Mouse (Mus musculus) embryonic stem cell, embryonic (primary cell): ENCODE data around the gene Cyp2a5.
"Not testable (repeated sequence)": the region's sequence is repeated elsewhere in the genome, so short reads cannot be mapped to it uniquely, and the experiment has no call there.

Source experiments
- CTCF ChIA-PET, 4 experiments: fragments of 300-600 bp in 2 of 4; fragments of 350-600 bp in 2 of 4; sonication (Branson Sonifier 250); formaldehyde crosslinking; loops; one replicate each; lab custom pipeline; 2022; ENCODE audit warnings: inconsistent platforms in 2 of 4; lab: Charles Lee
- POLR2A ChIA-PET, 4 experiments: fragments of 300-600 bp in 2 of 4; fragments of 350-600 bp in 2 of 4; sonication (Branson Sonifier 250); formaldehyde crosslinking; loops; one replicate each; lab custom pipeline; 2022; ENCODE audit warnings: antibody characterized with exemption in 4 of 4, inconsistent platforms in 1 of 4; lab: Charles Lee

The Cyp2a5 gene

DNA sequence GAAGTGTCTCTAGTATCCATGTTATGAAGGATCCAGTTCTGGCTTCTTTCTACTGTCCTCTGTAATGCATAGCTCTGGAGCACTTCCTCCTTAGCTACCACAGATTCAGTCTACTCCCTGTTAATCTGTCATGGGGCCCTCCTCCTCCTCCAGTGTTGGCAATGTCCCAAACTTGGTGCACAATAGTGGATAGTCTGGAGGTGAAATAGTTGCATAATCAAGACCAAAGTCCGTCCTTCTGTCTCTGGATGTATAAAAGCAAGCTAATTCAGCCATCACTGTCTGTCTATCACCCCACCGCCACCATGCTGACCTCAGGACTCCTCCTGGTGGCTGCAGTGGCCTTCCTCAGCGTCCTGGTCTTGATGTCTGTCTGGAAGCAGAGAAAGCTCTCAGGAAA lies at the start of gene Cyp2a5:
TSS of gene Cyp2a5 (plus strand) at position 247 of the 400 bp plus-strand sequence.
- CTCF ChIA-PET, POLR2A ChIA-PET: not testable (repeated sequence)

DNA sequence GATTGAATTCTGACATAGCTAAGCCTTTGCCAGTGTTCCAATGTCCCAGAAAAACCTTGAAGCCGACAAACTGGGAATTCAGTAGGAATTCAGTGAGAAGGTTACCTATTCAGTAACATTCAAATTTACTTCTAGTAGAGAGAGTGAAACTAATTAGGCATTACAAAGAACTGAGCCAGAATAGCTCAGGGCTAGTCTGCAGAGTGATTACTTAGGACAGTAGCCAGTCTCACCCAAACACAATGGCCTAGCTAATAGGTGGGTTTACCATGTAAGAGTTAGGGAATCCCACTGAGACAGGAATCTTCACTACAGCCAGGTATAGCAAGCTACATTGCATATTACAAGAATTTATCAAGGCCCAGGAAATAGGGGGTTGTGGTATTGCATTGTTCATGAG lies 49.1 kb upstream of the Cyp2a5 start:
- POLR2A ChIA-PET: not testable (repeated sequence)
- CTCF ChIA-PET: interaction anchor here in 1 of 4 experiments (0.6 kb wide), 1 partner anchor 473 kb away, joined by 4 read pairs; no protein-coding TSS in a partner anchor

DNA sequence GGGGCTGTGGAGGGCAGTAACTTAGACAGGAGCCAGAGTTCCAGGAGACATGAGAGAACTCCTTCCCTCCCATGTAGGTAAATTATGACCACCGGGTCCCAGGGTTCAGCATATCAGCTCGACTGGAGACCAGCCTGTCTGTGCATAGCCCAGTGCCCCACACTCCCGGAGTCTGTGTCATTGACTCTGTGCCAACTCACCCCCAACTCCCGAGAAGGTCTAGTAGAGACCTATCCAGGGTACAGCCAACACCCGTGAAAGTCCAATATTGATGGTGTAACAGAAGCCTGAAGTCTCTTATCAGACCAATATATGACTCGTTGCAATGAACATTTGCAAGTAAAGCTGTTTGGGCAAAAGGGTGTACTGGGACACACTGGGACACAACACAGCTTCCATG lies 45.1 kb upstream of the Cyp2a5 start:
- CTCF ChIA-PET: interaction anchor here in 2 of 4 experiments (0.6 to 1.3 kb wide), 3 partner anchors 23 to 1342 kb away, joined by 3 to 7 read pairs (median 4); no protein-coding TSS in a partner anchor

DNA sequence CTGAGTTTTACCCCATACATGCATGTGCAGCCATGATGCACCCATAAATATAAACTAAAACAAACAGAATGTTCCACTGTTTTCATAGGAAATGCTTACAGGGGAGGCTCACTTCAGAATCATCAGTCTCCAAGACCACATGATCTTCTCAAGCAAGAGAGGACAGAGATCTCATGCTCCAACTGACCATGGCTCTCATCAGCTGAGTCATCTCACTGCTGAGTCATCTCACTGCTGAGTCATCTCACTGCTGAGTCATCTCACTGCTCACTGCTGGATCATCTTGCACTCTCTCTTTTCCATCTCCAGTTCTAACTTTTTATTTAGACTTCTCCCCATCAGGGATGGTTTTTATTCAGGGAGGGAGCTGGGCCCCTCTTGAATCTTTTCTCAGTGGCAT lies 35.0 kb upstream of the Cyp2a5 start:
- POLR2A ChIA-PET: no interaction called here
- CTCF ChIA-PET: no interaction called here

More for the DNA sequence above, 45.1 kb upstream of the Cyp2a5 start:
- POLR2A ChIA-PET: interaction anchor here in 2 of 4 experiments (1.4 to 1.6 kb wide), 2 partner anchors 8 to 377 kb away, joined by 3 to 7 read pairs; partner anchors contain the start of gene Egln2 (in 1 of the 2)

DNA sequence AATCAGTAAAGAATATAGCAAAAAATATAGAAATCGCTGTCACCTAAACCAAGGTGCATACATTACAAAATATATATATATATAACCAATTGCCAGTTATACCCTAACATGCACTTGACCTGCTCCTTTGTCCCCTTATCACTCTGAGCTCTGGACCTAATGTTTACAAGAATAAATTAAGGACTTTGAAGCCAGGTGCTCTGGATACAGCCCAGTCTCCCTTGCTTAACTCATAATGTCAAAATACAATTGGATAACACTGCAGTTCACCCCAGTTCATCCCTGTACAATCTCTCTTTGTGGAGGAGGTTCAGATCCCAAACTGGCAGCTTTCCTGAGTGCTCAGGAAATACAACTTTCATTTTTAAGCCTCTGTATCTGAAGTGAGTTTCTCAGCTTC lies 34.1 kb upstream of the Cyp2a5 start:
- CTCF ChIA-PET: no interaction called here

DNA sequence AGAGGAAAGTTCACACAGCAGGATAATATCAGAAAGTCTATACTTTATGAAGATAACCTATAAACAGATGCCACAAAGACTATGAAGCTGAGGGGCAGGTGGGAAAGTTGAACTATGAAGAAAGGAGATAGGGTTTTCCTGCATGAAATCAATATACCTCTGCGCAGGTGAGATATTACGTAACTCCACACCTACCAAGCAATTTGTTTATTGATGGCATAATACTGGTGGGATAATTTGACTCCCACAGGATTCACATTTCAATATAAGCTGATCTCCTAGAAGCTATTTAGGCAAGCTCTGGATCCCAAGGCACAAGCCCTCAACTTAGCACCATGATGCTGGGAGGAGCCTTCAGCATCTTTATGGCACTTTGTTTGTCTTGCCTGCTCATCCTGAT lies 26.5 kb upstream of the Cyp2a5 start, which contains the start of gene Cyp2g1:
TSS of gene Cyp2g1 (plus strand) at position 301 of the 400 bp plus-strand sequence.
- POLR2A ChIA-PET: no interaction called here
- CTCF ChIA-PET: no interaction called here

More for the DNA sequence above, 34.1 kb upstream of the Cyp2a5 start:
- POLR2A ChIA-PET: interaction anchor here in 1 of 4 experiments (0.6 kb wide), 1 partner anchor 1984 kb away, joined by 8 read pairs; no protein-coding TSS in a partner anchor

DNA sequence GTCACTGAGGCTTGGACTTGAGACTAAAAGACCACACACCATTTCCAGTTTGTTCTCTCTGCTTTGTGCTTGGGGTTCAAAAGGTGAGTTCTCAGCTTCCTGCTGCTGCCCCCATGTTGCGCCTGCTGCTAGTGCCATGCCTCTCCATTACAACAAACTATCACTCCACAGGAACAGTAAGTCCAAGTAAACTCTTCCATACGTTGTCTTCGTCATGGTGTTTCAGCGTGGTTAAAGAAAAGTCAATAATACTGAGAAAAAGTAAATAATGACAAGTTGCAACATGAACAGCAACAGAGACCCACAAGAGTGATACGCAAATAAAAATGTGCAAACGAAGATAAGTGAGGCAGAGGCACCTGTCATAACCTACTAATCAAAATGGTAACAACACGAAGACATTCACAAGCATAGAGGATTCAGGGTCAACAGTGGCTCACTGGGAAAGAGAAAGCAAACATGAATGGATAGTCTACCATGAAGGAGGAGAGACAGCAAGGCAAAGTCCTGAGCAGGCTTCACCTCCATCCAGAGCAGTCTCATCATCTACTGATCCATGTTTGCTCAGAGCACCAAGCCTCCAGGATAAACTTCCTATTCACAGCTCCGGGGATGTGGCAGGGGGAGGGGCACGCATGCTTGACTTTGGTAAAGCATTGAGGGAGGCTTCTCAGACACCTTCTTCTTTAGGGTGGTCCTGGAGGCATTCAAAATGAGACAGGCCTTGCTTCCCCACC lies 3.4 kb upstream of the Cyp2a5 start:
- CTCF ChIA-PET: not testable (repeated sequence)

DNA sequence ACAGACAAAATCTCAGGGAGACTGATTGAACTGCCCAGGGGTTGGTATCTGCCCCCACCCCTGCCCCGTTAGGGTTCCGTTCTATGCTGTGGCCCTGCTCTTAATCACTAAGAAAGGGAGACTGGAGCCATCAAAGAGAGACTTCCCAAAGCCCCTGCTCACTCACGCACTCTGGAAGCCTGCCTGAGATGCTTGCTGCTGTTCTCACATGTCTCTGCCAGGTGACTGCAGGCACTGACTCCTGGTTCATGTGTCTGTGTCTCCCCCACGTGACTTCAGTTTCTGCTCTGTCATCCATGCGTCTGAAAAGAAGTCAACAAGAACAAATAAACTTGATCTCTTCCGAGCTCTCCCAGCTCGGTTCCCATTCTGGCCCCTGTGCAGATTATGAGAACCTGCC lies 2.4 kb upstream of the Cyp2a5 start:
- CTCF ChIA-PET, POLR2A ChIA-PET: not testable (repeated sequence)

More for the DNA sequence above, 3.4 kb upstream of the Cyp2a5 start:
- POLR2A ChIA-PET: not testable (repeated sequence)

DNA sequence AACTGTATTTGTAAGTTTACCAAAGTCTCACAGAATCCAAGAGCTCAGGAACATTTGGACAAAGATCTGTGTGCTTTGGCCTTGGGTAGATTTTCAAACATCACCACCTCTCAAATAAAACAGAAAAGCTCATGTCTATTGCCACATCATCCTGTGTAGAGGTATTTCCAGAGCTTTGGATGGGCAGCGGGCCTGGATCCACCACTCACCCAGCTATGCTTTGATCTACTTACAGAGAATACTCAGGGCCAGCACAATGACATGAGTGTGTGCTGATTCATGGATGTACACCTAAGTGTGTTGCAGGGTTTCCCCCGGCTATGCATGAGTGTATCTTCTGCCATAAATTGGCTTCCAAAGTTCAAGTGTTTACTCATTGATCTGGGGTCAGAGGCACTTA lies 8.3 kb downstream of the Cyp2a5 start:
- CTCF ChIA-PET, POLR2A ChIA-PET: not testable (repeated sequence)

DNA sequence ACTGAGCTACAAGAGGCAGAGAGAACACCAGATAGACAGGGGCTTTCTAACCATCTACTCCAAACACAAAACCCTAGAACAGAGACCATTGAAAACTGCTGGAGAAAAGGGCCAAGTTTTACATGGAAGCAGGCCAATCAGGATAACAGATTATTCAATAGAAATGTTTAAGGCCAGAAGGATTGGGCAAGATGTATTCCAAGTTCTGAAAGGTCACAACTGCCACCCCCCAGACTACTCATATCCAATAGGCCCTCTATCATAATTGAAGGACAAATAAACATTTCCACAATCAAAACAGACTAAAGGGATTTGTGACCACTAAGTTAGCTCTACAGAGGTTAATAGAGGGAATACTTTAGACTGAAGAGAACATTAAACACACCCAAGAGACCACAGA lies 15.0 kb downstream of the Cyp2a5 start:
- POLR2A ChIA-PET, CTCF ChIA-PET: not testable (repeated sequence)

DNA sequence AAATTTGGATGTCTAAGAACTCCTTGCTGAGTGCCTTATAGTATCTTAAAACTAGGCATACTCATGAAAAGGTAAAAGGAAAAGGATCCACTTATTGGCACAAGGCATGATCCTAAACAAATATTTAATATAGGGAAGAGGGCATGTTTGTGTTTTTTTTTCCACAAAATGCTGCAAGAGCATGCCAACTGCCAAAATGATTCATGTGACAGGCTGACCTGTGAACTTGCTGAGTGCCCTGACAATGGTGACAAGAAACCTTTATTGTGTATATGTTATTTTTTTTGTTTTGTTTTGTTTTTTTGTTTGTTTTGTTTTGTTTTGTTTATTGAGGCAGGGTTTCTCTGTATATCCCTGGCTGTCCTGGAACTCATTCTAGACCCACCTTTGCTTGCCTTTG lies 43.5 kb downstream of the Cyp2a5 start:
- POLR2A ChIA-PET, CTCF ChIA-PET: not testable (repeated sequence)

DNA sequence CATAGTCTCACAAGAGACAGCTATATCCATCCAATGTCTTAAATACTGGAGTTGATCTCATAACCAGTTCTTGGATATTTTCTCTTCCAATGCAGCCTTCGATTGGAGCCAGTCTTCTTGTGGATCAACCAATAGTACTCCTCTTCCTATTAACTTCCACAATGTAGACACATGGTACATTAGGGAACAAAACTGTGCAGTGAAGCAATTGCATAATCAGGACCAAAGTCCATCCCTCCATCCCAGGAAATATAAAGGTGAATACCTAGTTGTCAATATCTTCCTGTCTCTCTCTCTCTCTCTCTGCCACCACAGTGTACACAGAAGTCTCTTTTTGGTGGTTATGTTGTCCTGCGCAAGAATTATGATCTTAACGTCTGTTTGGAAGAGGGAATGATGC lies 45.5 kb downstream of the Cyp2a5 start:
- POLR2A ChIA-PET: interaction anchor here in 1 of 4 experiments (0.6 kb wide), 1 partner anchor 1088 kb away, joined by 4 read pairs; no protein-coding TSS in a partner anchor
- CTCF ChIA-PET: not testable (repeated sequence)
